Comparison of ENCODE assay signal across 23 mouse cellular contexts in genomic region chr17:45853931-45854653, GRCm38 (mm10).
DNase-seq lines count a peak whose midpoint lies in the region; ATAC-seq lines count a peak whose summit lies in the region.
"Had no signal": no experiment of that assay in that cellular context is flagged by ENCODE, and none has a peak within 500 bp of the region (broad histone marks: within the 10 kb centered on the region; RNA-seq: fewer than 3 reads in every experiment).

No protein-coding gene starts in this region.

- no peak overlapping the region for H3K27ac ChIP-seq in forebrain, embryonic 14.5 days (ENCODE audit: low read depth, low read length)
- no peak overlapping the region for H3K27ac ChIP-seq in forebrain, embryonic 16.5 days (ENCODE audit: low read length)
- no peak overlapping the region for H3K27ac ChIP-seq in midbrain, embryonic 14.5 days (replicated peaks; ENCODE audit: low read depth, low read length)
- no peak overlapping the region for H3K27ac ChIP-seq in midbrain, embryonic 11.5 days (ENCODE audit: low read depth, low read length)
- no peak overlapping the region for H3K27ac ChIP-seq in midbrain, embryonic 16.5 days (ENCODE audit: low read length)
- H3K27ac ChIP-seq: embryonic facial prominence, embryonic 15.5 days; heart, embryonic 13.5 days; hindbrain, embryonic 12.5 days had no signal

- H3K9ac ChIP-seq in forebrain, embryonic 14.5 days (ENCODE audit: low read length): no peak overlapping the region
- no peak overlapping the region for H3K9ac ChIP-seq in forebrain, embryonic 16.5 days (replicated peaks; ENCODE audit: low read depth, low read length)
- H3K9ac ChIP-seq in midbrain, embryonic 14.5 days (replicated peaks; ENCODE audit: low read length): no peak overlapping the region
- H3K9ac ChIP-seq in midbrain, embryonic 11.5 days (ENCODE audit: low read length): no peak overlapping the region
- H3K9ac ChIP-seq in midbrain, embryonic 16.5 days (ENCODE audit: low read depth, low read length): no peak overlapping the region
- H3K9ac ChIP-seq: embryonic facial prominence, embryonic 15.5 days; heart, embryonic 13.5 days; hindbrain, embryonic 12.5 days had no signal

- no peak overlapping the region for H3K4me2 ChIP-seq in forebrain, embryonic 14.5 days (ENCODE audit: low read length)
- H3K4me2 ChIP-seq in forebrain, embryonic 16.5 days (ENCODE audit: low read length): no peak overlapping the region
- H3K4me2 ChIP-seq in midbrain, embryonic 14.5 days (ENCODE audit: low read length): no peak overlapping the region
- no peak overlapping the region for H3K4me2 ChIP-seq in midbrain, embryonic 11.5 days
- H3K4me2 ChIP-seq in midbrain, embryonic 16.5 days (ENCODE audit: low read length): no peak overlapping the region
- H3K4me2 ChIP-seq: embryonic facial prominence, embryonic 15.5 days; heart, embryonic 13.5 days; hindbrain, embryonic 12.5 days had no signal

- WGBS in forebrain, embryonic 14.5 days: 59% methylated on average over 21 of the region's 21 CpGs
- 54% methylated on average over 21 of the region's 21 CpGs for WGBS in forebrain, embryonic 16.5 days
- 65% methylated on average over 21 of the region's 21 CpGs for WGBS in midbrain, embryonic 14.5 days
- 82% methylated on average over 21 of the region's 21 CpGs for WGBS in midbrain, embryonic 11.5 days
- WGBS in midbrain, embryonic 16.5 days: 55% methylated on average over 21 of the region's 21 CpGs

- peak; percentile 18 for DNase-seq in forebrain, embryonic 14.5 days (ENCODE audit: low spot score)
- peak; percentile 23 for DNase-seq in midbrain, embryonic 14.5 days
- DNase-seq in midbrain, embryonic 11.5 days (ENCODE audit: low spot score, missing footprints): no peak
- DNase-seq in brain, adult 2 months (ENCODE audit: low read depth, low spot score): peak; percentile 19
- DNase-seq in cerebellum, postnatal 25 days: no peak
- DNase-seq in frontal cortex, adult 2 months (ENCODE audit: extremely low spot score in 1 of 2, low spot score in 1 of 2): no peak
- DNase-seq: adrenal gland, postnatal 10 days; cerebellum, adult 18-20 months; cerebellum, adult 9-11 months; embryo, embryonic 11 days; gastrocnemius, postnatal 36 days; heart, adult 11 months; heart, postnatal 4 days; kidney, adult 11 months had no signal

- peak; percentile 50; the same call in 1 of the 2 replicates for ATAC-seq in forebrain, embryonic 14.5 days
- no peak for ATAC-seq in forebrain, embryonic 16.5 days
- no peak for ATAC-seq in midbrain, embryonic 14.5 days (ENCODE audit: low FRiP score, low TSS enrichment)
- ATAC-seq in midbrain, embryonic 11.5 days (ENCODE audit: low FRiP score): no peak
- ATAC-seq in midbrain, embryonic 16.5 days: peak; percentile 52; the same call in 1 of the 2 replicates
- ATAC-seq: hindbrain, embryonic 16.5 days; inflammation-experienced regulatory T-cells, adult 6 months had no signal

- no peaks in the 10 kb centered on the region for H3K9me3 ChIP-seq in forebrain, embryonic 14.5 days (replicated peaks; ENCODE audit: control insufficient read depth, low read length)
- no peaks in the 10 kb centered on the region for H3K9me3 ChIP-seq in forebrain, embryonic 16.5 days (ENCODE audit: control insufficient read depth, low read length)
- no peaks in the 10 kb centered on the region for H3K9me3 ChIP-seq in midbrain, embryonic 14.5 days (ENCODE audit: control insufficient read depth, low read length)
- H3K9me3 ChIP-seq in midbrain, embryonic 11.5 days (ENCODE audit: control insufficient read depth, low read length): no peaks in the 10 kb centered on the region
- H3K9me3 ChIP-seq in midbrain, embryonic 16.5 days (replicated peaks; ENCODE audit: control insufficient read depth, low read length, poor library complexity, severe bottlenecking): no peaks in the 10 kb centered on the region
- H3K9me3 ChIP-seq: embryonic facial prominence, embryonic 15.5 days; hindbrain, embryonic 12.5 days had no signal

- H3K36me3 ChIP-seq in forebrain, embryonic 14.5 days (ENCODE audit: control insufficient read depth, insufficient read depth, low read length): no peaks in the 10 kb centered on the region
- H3K36me3 ChIP-seq in forebrain, embryonic 16.5 days (ENCODE audit: control insufficient read depth, insufficient read depth): no peaks in the 10 kb centered on the region
- no peaks in the 10 kb centered on the region for H3K36me3 ChIP-seq in midbrain, embryonic 14.5 days (ENCODE audit: control insufficient read depth, insufficient read depth, low read length)
- no peaks in the 10 kb centered on the region for H3K36me3 ChIP-seq in midbrain, embryonic 11.5 days (ENCODE audit: control insufficient read depth, insufficient read depth, low read length)
- H3K36me3 ChIP-seq in midbrain, embryonic 16.5 days (ENCODE audit: control insufficient read depth, insufficient read depth, low read length): no peaks in the 10 kb centered on the region
- H3K36me3 ChIP-seq: embryonic facial prominence, embryonic 15.5 days; G1E; heart, embryonic 13.5 days; hindbrain, embryonic 12.5 days had no signal

- H3K27me3 ChIP-seq in forebrain, embryonic 14.5 days (replicated peaks; ENCODE audit: control insufficient read depth, insufficient read depth, low read length): no peaks in the 10 kb centered on the region
- no peaks in the 10 kb centered on the region for H3K27me3 ChIP-seq in forebrain, embryonic 16.5 days (replicated peaks; ENCODE audit: control insufficient read depth, insufficient read depth, low read length)
- no peaks in the 10 kb centered on the region for H3K27me3 ChIP-seq in midbrain, embryonic 14.5 days (ENCODE audit: control insufficient read depth, insufficient read depth, low read length)
- no peaks in the 10 kb centered on the region for H3K27me3 ChIP-seq in midbrain, embryonic 11.5 days (ENCODE audit: control insufficient read depth, insufficient read depth, low read length)
- no peaks in the 10 kb centered on the region for H3K27me3 ChIP-seq in midbrain, embryonic 16.5 days (ENCODE audit: control insufficient read depth, insufficient read depth, low read depth, low read length)
- H3K27me3 ChIP-seq: embryonic facial prominence, embryonic 15.5 days had no signal

- no peaks in the 10 kb centered on the region for H3K4me1 ChIP-seq in forebrain, embryonic 14.5 days (ENCODE audit: control insufficient read depth, insufficient read depth, low read length)
- no peaks in the 10 kb centered on the region for H3K4me1 ChIP-seq in forebrain, embryonic 16.5 days (replicated peaks; ENCODE audit: control insufficient read depth, insufficient read depth, low read length)
- peaks cover 4% of the 10 kb centered on the region; the same call in 1 of the 2 replicates for H3K4me1 ChIP-seq in midbrain, embryonic 14.5 days (ENCODE audit: control insufficient read depth, insufficient read depth, low read length)
- peaks cover 3% of the 10 kb centered on the region; the same call in 1 of the 2 replicates for H3K4me1 ChIP-seq in midbrain, embryonic 11.5 days (ENCODE audit: control insufficient read depth, insufficient read depth, low read length)
- H3K4me1 ChIP-seq in midbrain, embryonic 16.5 days (ENCODE audit: control insufficient read depth, insufficient read depth, low read length): no peaks in the 10 kb centered on the region
- H3K4me1 ChIP-seq: embryonic facial prominence, embryonic 15.5 days; heart, embryonic 13.5 days had no signal

- no peak overlapping the region for H3K4me3 ChIP-seq in forebrain, embryonic 14.5 days (ENCODE audit: low read depth, low read length)
- no peak overlapping the region for H3K4me3 ChIP-seq in forebrain, embryonic 16.5 days (replicated peaks; ENCODE audit: low read length)
- H3K4me3 ChIP-seq in midbrain, embryonic 14.5 days (replicated peaks; ENCODE audit: low read depth, low read length): no peak overlapping the region
- no peak overlapping the region for H3K4me3 ChIP-seq in midbrain, embryonic 11.5 days (ENCODE audit: low read depth, low read length)
- no peak overlapping the region for H3K4me3 ChIP-seq in midbrain, embryonic 16.5 days (ENCODE audit: low read depth, low read length)
- H3K4me3 ChIP-seq: embryonic facial prominence, embryonic 15.5 days; erythroblast, embryonic 14.5 days; heart, embryonic 13.5 days; hindbrain, embryonic 12.5 days had no signal

Comparison
In these comparisons a context has a peak if more than half of its experiments do, and no peak if none do; other contexts are left out.
1. ATAC-seq: peak in forebrain, embryonic 14.5 days (single experiment) and midbrain, embryonic 16.5 days (single experiment); none in forebrain, embryonic 16.5 days (single experiment), midbrain, embryonic 14.5 days (single experiment) and midbrain, embryonic 11.5 days (single experiment).
2. DNase-seq: peak in forebrain, embryonic 14.5 days (single experiment), midbrain, embryonic 14.5 days (single experiment) and brain, adult 2 months (single experiment); none in midbrain, embryonic 11.5 days (single experiment), cerebellum, postnatal 25 days (0 of 2) and frontal cortex, adult 2 months (0 of 2).